Mouse (Mus musculus): ENCODE measurements around the gene Ccnd1.
"Not testable (repeated sequence)": the region's sequence is repeated elsewhere in the genome, so short reads cannot be mapped to it uniquely, and the experiment has no call there.

Ccnd1 gene

DNA sequence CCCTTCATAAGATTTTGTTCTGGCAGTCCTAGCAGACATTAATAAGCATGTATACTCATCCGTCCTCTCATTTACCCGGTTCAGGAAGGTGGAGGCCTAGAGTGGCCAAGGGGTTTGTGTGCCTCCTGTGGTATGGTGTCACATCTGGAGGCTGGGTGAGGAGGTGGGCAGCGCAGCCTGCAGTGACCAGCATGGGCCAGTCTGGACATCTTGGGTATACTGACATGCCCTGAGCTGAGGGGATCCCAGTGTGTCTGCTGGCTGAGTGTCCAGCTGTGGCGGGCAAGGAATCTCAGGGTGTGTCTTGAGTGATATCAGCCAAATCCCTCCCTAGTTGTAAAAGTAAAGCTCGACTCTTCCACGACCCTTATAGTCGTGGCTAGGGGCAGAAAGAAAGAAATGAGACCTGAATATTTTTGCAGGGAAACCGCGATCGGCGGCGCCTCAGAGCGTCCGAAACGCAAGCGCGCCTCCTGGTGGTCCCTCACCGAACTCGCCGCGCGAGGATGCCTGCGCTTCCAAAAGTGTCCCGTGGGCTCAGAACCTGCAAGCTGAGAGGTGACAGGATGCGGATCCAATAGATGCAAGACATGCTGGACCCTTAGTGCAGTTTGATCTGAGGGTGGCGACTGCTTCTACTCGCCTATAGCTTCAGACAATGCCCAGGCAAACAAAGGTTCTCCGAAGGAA, 32.9 kb downstream of the Ccnd1 start:
- DNase-seq = peak; percentile 78 to 79

DNA sequence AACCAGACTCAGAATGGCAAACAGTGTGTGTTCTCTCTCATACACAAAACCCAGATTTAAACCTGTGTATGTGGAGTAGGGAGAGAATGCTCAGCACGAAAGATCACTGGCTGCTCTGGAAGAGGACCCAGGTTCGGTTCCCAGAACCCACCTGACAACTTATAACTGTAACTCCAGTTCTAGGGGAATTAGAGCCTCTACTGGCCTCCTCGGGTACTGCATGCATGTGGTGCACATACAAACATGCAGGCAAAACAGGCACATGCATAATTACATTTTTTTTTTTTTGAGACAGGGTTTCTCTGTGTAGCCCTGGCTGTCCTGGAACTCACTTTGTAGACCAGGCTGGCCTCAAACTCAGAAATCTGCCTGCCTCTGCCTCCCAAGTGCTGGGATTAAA, 34.2 kb downstream of the Ccnd1 start:
- DNase-seq = peak; percentile 28 to 34

DNA sequence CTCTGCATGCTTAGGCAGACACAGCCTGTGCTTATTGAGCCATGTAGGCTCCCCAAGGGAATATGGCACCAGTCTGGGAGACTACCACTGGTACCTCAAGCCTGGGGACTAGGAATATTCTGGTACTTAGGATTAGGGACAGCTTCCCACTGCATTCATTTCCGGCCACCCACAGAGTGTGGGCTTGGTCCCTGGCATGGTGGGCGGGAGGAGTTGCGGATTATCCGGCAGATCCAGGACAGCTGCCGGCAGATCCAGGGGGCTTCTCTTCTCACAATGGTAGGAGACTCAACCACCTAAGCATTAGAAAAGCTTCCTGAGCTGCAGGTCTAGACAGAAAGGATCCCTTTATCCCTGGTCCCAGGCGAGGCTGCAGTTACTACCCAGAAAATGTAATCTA, 41.2 kb downstream of the Ccnd1 start:
- no peak for DNase-seq

DNA sequence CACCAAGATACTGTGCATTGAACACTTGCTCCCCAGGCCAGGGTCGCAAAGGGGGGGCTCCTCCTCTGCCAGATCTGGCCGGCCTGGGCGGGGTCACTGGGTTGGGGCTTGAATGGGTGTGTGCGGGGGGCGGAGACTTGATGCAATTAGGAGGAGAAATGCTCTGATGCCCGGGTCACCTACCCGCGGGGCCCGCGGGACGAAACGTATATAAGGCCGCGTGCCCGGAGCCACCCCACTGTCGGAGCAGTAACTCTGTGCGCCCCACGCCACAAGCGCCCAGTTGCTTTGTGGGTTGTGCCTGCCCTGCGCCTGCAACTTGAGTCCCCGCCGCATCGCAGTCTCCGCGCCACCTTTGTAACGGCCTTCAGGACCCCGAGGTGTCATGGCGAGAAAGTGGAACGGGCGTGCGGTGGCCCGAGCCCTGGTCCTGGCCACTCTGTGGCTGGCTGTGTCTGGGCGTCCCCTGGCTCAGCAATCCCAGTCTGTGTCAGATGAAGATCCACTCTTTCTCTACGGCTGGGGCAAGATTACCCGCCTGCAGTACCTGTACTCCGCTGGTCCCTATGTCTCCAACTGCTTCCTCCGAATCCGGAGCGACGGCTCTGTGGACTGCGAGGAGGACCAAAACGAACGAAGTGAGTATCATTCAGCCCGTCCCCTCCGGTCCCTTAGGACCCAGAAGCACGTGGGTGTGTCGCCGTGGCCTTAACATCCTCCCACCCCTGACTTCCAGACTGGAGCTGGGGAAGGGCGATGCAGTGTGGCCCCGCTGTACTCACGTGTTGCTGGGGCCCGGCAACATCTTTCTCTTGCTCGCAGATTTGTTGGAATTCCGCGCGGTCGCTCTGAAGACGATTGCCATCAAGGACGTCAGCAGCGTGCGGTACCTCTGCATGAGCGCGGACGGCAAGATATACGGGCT, 43.2 kb downstream of the Ccnd1 start, which contains the start of gene Fgf15:
Gene Fgf15, plus strand, starts transcription at position 238 of the 925 bp plus-strand sequence.
- DNase-seq = peak; percentile 19 to 21

DNA sequence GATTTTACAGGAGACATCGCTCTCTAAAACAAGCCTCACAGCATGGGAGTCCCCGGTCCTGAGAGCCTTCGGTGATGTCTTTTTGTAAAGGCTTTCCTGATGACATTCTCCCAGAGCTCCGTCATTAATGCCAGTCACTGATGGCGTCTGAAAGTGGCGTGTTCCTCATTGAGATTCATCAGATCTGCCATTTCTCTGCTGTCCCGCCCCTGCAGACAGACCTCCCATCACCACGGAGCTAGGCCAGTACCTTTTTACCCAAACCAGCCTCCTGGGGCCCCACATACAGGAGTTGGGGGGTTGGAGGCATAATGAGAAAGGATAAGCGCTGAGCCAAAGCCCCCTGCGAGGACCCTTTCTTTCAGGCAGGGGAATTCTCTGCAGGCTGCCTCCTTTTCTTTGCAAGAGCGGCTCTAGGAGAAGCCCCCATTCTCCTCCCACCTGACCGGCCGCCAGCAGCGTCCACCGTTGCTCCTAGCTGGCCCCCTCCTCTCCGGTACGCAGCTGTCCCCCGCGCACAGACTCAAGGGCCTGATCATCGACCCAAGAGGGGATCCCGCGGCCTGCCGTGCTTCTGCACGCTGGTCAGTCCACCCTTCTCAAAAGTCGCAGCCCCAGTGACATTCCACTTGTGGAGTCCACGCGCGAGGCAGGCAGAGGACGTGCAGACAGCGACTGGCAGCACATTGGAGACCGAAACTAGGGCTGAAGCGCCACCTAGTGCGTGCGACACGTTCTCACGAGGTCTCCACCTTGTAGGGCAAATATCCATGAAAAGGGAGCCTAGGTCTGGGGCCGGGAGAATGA, 44.2 kb downstream of the Ccnd1 start:
- peak; percentile 58 to 60 for DNase-seq

DNA sequence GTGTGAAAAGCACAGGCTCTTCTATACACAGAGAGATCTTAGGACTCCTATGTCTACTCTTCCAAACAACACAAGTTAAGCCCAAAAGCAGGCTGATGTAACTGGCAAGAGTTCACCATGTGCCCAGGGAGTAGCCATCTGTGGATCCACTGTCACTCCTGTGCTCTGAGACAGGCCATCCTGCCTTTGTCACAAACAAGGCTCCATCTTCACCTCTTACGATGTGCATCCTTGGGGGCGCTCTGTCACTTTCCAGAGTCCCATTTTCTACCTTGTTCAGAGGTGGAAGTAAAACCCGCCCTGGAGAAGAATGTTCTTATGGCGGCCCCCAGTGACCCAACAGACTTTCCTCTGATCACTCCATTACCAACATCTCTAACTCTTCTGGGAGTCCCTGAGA, 45.0 kb downstream of the Ccnd1 start:
- DNase-seq = no peak

DNA sequence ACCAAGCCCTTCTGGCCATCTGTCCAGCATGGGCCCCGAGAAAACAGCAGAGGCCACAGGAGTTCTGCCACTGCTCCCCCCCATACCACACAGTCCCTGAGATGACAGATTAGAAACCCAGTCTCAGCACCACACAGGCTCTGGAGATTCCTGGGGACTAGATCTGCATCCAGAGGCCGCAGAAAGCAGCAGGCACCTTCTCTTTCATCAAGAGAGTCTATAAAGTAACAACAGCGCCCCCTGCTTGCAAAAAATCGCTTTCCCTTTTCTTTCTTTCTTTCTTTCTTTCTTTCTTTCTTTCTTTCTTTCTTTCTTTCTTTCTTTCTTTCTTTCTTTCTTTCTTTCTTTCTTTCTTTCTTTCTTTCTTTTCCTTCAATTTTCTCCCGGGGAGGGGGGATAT, 45.5 kb downstream of the Ccnd1 start:
- DNase-seq = peak; percentile 23 to 32

DNA sequence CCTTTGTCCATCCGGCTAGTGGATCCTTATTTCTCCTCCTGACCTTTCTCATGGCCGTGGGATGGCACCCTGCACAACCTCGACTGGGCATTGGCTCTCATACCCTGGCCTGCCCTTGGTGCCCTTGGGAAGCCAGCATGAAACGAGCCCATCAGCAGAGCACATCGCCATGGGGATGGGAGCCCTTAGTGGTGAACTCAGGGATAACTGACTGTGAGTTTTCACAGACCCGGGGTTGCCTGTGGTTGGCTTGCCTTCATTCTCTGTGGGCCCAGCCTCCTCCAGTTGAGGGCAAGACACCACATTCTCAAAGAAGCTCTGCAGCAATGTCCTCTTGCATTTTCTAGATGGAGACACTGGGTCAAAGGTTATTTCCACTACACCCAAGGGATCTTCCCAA, 47.4 kb downstream of the Ccnd1 start:
- no peak for DNase-seq

DNA sequence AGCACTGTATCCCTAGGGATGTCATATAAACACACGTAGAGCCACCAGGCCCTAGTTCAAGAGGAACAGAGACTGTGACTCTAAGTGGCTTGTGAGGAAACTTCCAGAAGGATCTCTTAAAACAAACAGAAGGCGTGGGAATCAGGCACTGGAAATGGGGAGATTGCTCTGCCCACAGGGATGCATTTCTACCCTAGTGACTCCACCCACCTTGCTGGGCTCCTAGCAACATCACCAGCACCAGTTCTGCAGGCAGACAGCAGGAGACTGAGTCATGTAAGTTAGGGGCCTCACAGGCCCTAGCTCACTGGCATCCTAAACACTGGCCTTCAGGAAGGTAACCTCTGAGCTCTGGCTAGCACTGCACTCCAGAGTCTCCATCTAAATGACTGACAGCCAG, 47.9 kb downstream of the Ccnd1 start:
- DNase-seq = no peak

DNA sequence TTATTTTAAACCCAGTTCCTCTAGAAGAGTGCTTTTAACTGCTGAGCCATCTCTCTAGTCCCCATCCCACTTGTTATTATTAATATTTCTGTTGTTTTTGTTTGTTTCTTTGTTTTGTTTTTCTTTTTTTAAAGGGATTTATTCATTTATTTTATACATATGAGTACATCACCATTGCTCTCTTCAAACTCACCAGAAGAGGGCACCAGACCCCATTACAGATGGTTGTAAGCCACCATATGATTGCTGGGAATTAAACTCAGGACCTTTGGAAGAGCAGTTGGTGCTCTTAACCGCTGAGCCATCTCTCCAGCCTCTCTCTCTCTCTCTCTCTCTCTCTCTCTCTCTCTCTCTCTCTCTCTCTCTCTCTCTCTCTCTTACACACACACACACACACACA, 49.1 kb downstream of the Ccnd1 start:
- not testable (repeated sequence) for DNase-seq

DNA sequence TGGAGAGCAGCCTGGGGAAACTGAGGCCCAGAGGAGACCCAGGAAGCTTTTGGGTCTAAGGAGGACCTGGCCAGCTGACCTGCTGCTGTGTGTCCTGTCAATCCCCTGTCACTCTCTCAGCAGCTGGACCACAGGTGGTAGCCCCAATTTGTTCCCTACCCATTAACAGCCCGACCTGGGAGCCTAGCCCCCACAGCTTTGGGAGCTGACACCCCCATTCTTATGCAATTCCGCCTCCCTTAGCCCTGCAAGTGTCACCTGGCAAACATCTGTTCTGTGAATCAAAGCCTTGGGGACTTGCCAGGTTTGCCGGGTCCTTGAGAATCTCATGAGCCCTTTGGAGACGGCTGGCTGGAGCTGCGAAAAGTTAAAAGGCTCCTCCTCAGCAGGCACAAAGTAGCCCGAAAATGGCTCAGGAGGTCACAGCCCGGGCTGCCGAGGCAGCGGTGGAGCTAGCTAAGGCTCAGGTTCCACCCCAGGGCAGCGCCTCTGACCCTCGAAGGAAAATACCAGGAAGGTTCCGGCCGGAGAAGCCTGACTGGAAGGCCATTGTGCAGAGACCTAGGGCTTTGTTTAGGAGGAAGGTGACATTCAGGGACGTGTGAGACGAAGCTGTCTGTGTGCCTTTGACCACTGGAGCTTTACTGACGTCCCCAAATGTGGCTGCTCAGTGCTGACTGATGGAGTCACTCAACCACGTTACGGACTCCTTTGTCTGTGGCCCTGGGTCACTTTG, 51.0 kb downstream of the Ccnd1 start:
- DNase-seq = no peak

DNA sequence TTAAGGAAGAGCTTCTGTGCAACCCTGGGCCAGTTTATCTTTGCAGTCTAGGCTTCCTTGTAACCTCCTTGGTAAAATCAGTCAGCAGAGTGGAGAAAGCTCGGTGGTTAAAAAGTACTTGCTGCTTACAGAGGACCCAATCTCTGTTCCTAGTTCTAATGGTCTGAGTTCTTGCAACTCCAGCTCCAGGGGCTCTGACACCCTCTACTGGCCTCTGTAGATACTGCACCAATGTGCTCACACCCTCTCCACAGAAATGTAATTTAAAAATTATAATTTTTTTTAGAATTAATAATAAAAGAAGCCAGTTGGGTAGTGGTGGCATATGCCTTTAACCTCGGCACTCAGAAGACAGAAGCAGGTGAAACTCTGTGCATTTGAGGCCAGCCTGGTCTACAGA, 52.1 kb downstream of the Ccnd1 start:
- no peak for DNase-seq

DNA sequence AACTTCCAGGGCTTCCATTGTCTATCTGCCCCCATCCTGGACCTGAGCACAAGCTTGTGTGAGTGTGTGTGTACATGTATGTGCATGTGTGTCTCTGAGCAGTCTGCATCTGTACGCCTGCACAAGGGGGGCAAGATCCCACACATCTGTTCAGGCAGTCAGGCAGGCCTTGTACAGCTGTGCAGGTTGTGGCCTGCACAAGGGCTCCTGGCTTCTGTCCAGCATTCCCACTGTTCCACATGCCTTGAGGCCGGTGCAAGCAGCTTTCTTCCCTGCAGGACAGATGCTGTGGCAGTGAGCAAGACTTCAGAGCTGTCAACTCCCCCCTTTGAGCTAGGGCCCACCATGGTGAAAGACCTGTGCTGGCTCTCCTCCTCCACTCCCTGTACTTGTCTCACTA, 56.6 kb downstream of the Ccnd1 start:
- no peak for DNase-seq

Data from B cell, adult 2 months (primary cell).